Mouse (Mus musculus): ENCODE measurements around the gene Fgd4. TPM values are rescaled to one million over a fixed set of nuclear protein-coding genes. Genes with fewer than 3 reads are reported as not detected.
A peak's percentile ranks its signal among the peaks of the same experiment; 100 is the strongest.
"Not testable (repeated sequence)": the region's sequence is repeated elsewhere in the genome, so short reads cannot be mapped to it uniquely, and the experiment has no call there.

Gene Fgd4
- polyA plus RNA-seq, 1 experiment = 16.6 TPM

GRCm38 (mm10) chr16:16484601-16485000 lies 115.7 kb downstream of the Fgd4 start:
- no peaks in the 10 kb centered on the region for H3K36me3 ChIP-seq (ENCODE audit: control insufficient read depth, insufficient read depth, low read length, poor library complexity, severe bottlenecking)
- H3K9ac ChIP-seq (ENCODE audit: low read depth, poor library complexity, severe bottlenecking) = no peak overlapping the region
- no peak overlapping the region for H3K4me3 ChIP-seq (ENCODE audit: low read depth, low read length)
- no peak overlapping the region for H3K27ac ChIP-seq (ENCODE audit: insufficient read depth, low read length)
- H3K27me3 ChIP-seq (ENCODE audit: control insufficient read depth, insufficient read depth, low read length, poor library complexity, severe bottlenecking) = no peaks in the 10 kb centered on the region
- TF ChIP-seq POLR2A (IDR thresholded peaks at IDR 0.05; ENCODE audit: insufficient read depth, low read length) = no peak
- TF ChIP-seq CTCF (IDR thresholded peaks at IDR 0.05; ENCODE audit: low read depth, low read length) = no peak
- TF ChIP-seq EP300 (IDR thresholded peaks at IDR 0.05; ENCODE audit: insufficient read depth, low read depth, low read length) = no peak
- H3K4me1 ChIP-seq (ENCODE audit: control insufficient read depth, insufficient read depth, low read length) = no peaks in the 10 kb centered on the region
- no peaks in the 10 kb centered on the region for H3K9me3 ChIP-seq (replicated peaks; ENCODE audit: control insufficient read depth, insufficient read depth, low read length, poor library complexity, severe bottlenecking)

GRCm38 (mm10) chr16:16473451-16473850 lies 126.9 kb downstream of the Fgd4 start:
- not testable (repeated sequence) for H3K36me3 ChIP-seq (ENCODE audit: control insufficient read depth, insufficient read depth, low read length, poor library complexity, severe bottlenecking)

DNA sequence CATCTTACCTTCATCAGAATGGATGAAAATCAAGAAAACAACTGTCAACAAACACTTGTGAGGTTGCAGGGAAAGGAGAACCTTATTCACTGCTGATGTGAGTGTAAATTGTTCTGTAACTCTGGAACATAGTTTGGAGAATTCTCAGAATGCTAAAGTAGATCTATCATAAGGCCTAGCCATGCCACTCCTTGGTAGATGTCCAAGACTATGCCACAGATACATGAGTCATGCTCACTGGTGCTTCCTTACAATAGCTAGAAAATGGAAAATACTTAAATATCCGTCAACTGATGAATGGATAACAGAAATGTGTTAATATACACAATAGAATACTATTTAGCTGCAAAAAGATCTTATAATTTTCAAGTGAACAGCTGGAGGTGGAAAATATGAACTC lies 150.3 kb downstream of the Fgd4 start:
- Histone ChIP-seq H3K4me1 (ENCODE audit: control insufficient read depth, insufficient read depth, low read length) (no peaks in the 10 kb centered on the region), H3K36me3 (ENCODE audit: control insufficient read depth, insufficient read depth, low read length, poor library complexity, severe bottlenecking) (no peaks in the 10 kb centered on the region; the same call in 1 of the 2 replicates), H3K9ac (ENCODE audit: low read depth, poor library complexity, severe bottlenecking) (no peak overlapping the region), H3K27ac (ENCODE audit: insufficient read depth, low read length) (no peak overlapping the region), H3K9me3 (replicated peaks; ENCODE audit: control insufficient read depth, insufficient read depth, low read length, poor library complexity, severe bottlenecking) (no peaks in the 10 kb centered on the region), H3K4me3 (ENCODE audit: low read depth, low read length) (no peak overlapping the region), H3K27me3 (ENCODE audit: control insufficient read depth, insufficient read depth, low read length, poor library complexity, severe bottlenecking) (no peaks in the 10 kb centered on the region)
- TF ChIP-seq CTCF (IDR thresholded peaks at IDR 0.05; ENCODE audit: low read depth, low read length) = no peak
- no peak for TF ChIP-seq EP300 (IDR thresholded peaks at IDR 0.05; ENCODE audit: insufficient read depth, low read depth, low read length)
- TF ChIP-seq POLR2A (IDR thresholded peaks at IDR 0.05; ENCODE audit: insufficient read depth, low read length) = no peak

More at GRCm38 (mm10) chr16:16473451-16473850, 126.9 kb downstream of the Fgd4 start:
- not testable (repeated sequence) for H3K4me1 ChIP-seq (ENCODE audit: control insufficient read depth, insufficient read depth, low read length); H3K4me3 ChIP-seq (ENCODE audit: low read depth, low read length); H3K9me3 ChIP-seq (replicated peaks; ENCODE audit: control insufficient read depth, insufficient read depth, low read length, poor library complexity, severe bottlenecking); H3K27me3 ChIP-seq (ENCODE audit: control insufficient read depth, insufficient read depth, low read length, poor library complexity, severe bottlenecking); H3K27ac ChIP-seq (ENCODE audit: insufficient read depth, low read length); H3K9ac ChIP-seq (ENCODE audit: low read depth, poor library complexity, severe bottlenecking)

GRCm38 (mm10) chr16:16438436-16438835 lies 161.9 kb downstream of the Fgd4 start:
- Histone ChIP-seq H3K4me1 (ENCODE audit: control insufficient read depth, insufficient read depth, low read length) (no peaks in the 10 kb centered on the region), H3K4me3 (ENCODE audit: low read depth, low read length) (no peak overlapping the region)
- TF ChIP-seq POLR2A (IDR thresholded peaks at IDR 0.05; ENCODE audit: insufficient read depth, low read length) (no peak), EP300 (IDR thresholded peaks at IDR 0.05; ENCODE audit: insufficient read depth, low read depth, low read length) (no peak), CTCF (IDR thresholded peaks at IDR 0.05; ENCODE audit: low read depth, low read length) (no peak)

GRCm38 (mm10) chr16:16422456-16422855 lies 177.9 kb downstream of the Fgd4 start:
- Histone ChIP-seq H3K36me3 (ENCODE audit: control insufficient read depth, insufficient read depth, low read length, poor library complexity, severe bottlenecking) (no peaks in the 10 kb centered on the region), H3K9me3 (replicated peaks; ENCODE audit: control insufficient read depth, insufficient read depth, low read length, poor library complexity, severe bottlenecking) (no peaks in the 10 kb centered on the region), H3K4me3 (ENCODE audit: low read depth, low read length) (no peak overlapping the region), H3K4me1 (ENCODE audit: control insufficient read depth, insufficient read depth, low read length) (no peaks in the 10 kb centered on the region), H3K27ac (ENCODE audit: insufficient read depth, low read length) (no peak overlapping the region), H3K27me3 (ENCODE audit: control insufficient read depth, insufficient read depth, low read length, poor library complexity, severe bottlenecking) (no peaks in the 10 kb centered on the region), H3K9ac (ENCODE audit: low read depth, poor library complexity, severe bottlenecking) (no peak overlapping the region)
- TF ChIP-seq POLR2A (IDR thresholded peaks at IDR 0.05; ENCODE audit: insufficient read depth, low read length) (no peak), CTCF (IDR thresholded peaks at IDR 0.05; ENCODE audit: low read depth, low read length) (no peak), EP300 (IDR thresholded peaks at IDR 0.05; ENCODE audit: insufficient read depth, low read depth, low read length) (no peak)

More at GRCm38 (mm10) chr16:16438436-16438835, 161.9 kb downstream of the Fgd4 start:
- H3K36me3 ChIP-seq (ENCODE audit: control insufficient read depth, insufficient read depth, low read length, poor library complexity, severe bottlenecking) = no peaks in the 10 kb centered on the region; the same call in 1 of the 2 replicates
- H3K27ac ChIP-seq (ENCODE audit: insufficient read depth, low read length) = no peak overlapping the region
- no peaks in the 10 kb centered on the region for H3K27me3 ChIP-seq (ENCODE audit: control insufficient read depth, insufficient read depth, low read length, poor library complexity, severe bottlenecking)
- H3K9me3 ChIP-seq (replicated peaks; ENCODE audit: control insufficient read depth, insufficient read depth, low read length, poor library complexity, severe bottlenecking) = peaks cover 10% of the 10 kb centered on the region
- H3K9ac ChIP-seq (ENCODE audit: low read depth, poor library complexity, severe bottlenecking) = no peak overlapping the region

- not testable (repeated sequence) for H3K9me3 ChIP-seq (replicated peaks; ENCODE audit: control insufficient read depth, insufficient read depth, low read length, poor library complexity, severe bottlenecking); H3K36me3 ChIP-seq (ENCODE audit: control insufficient read depth, insufficient read depth, low read length, poor library complexity, severe bottlenecking); H3K27me3 ChIP-seq (ENCODE audit: control insufficient read depth, insufficient read depth, low read length, poor library complexity, severe bottlenecking); H3K4me1 ChIP-seq (ENCODE audit: control insufficient read depth, insufficient read depth, low read length); H3K9ac ChIP-seq (ENCODE audit: low read depth, poor library complexity, severe bottlenecking); H3K4me3 ChIP-seq (ENCODE audit: low read depth, low read length)
- TF ChIP-seq EP300 (IDR thresholded peaks at IDR 0.05; ENCODE audit: insufficient read depth, low read depth, low read length) = peak; percentile 84
- peak overlapping the region; percentile 93 for H3K27ac ChIP-seq (ENCODE audit: insufficient read depth, low read length)
These were observed 233.1 kb downstream of the Fgd4 start for GRCm38 (mm10) chr16:16367217-16367616.

Other genes starting within 250 kb of the Fgd4 start
- 210 and 221 TPM in 2 replicates for gene Dnm1l, start 241.6 kb downstream of the Fgd4 start, polyA plus RNA-seq (2011; ENCODE audit: insufficient read depth, insufficient read length, low read depth, missing spikeins)
- not detected in 2 replicates for gene Olfr19, start 75.9 kb upstream of the Fgd4 start, polyA plus RNA-seq (2011; ENCODE audit: insufficient read depth, insufficient read length, low read depth, missing spikeins)
- gene Spag6l, start 228.9 kb upstream of the Fgd4 start, polyA plus RNA-seq (2011; ENCODE audit: insufficient read depth, insufficient read length, low read depth, missing spikeins) = 0.64 and 1.2 TPM in 2 replicates

Data from ES-Bruce4 (cell line).